Mouse (Mus musculus) stomach, postnatal 0 days (tissue): ENCODE measurements around the gene Mab21l3. TPM values are rescaled to one million over a fixed set of nuclear protein-coding genes. Genes with fewer than 3 reads are reported as not detected.

Experiments used
- ATAC-seq: fragments of 200-750 bp; cut with Nextera tagmentation; 2 replicates; pipeline ENCODE4 v1.8.0; 2017; ENCODE audit not compliant: low FRiP score, low TSS enrichment
- DNase-seq: peaks from one replicate; pipeline ENCODE4 v3.0.0-alpha.2; 2016; ENCODE audit warnings: low spot score
- H3K27ac ChIP-seq: fragments of 300-500 bp; sonication (generic); replicated peaks from 2 replicates; pipeline ENCODE4 v1.5.1; 2014; ENCODE audit warnings: mild to moderate bottlenecking, control low read depth
- H3K27me3 ChIP-seq: fragments of 300-500 bp; sonication (generic); 2 replicates; pipeline ENCODE4 v1.6.1; 2014; ENCODE audit warnings: low read length; ENCODE audit not compliant: control insufficient read depth, insufficient read depth
- H3K36me3 ChIP-seq: fragments of 300-500 bp; sonication (generic); 2 replicates; pipeline ENCODE4 v1.6.1; 2014; ENCODE audit warnings: low read length, mixed read lengths; ENCODE audit not compliant: control insufficient read depth, insufficient read depth
- H3K4me1 ChIP-seq: fragments of 300-500 bp; sonication (generic); replicated peaks from 2 replicates; pipeline ENCODE4 v1.6.1; 2014; ENCODE audit warnings: antibody characterized with exemption; ENCODE audit not compliant: control insufficient read depth, insufficient read depth
- H3K4me2 ChIP-seq: fragments of 300-500 bp; sonication (generic); replicated peaks from 2 replicates; pipeline ENCODE4 v1.6.1; 2014; ENCODE audit warnings: low read depth, mild to moderate bottlenecking, control low read depth, moderate library complexity
- H3K4me3 ChIP-seq: fragments of 300-500 bp; sonication (generic); 2 replicates; pipeline ENCODE4 v1.5.1; 2014; ENCODE audit warnings: low read depth, low read length, control low read depth
- H3K9ac ChIP-seq: fragments of 300-500 bp; sonication (generic); 2 replicates; pipeline ENCODE4 v1.6.1; 2014; ENCODE audit warnings: mild to moderate bottlenecking, low read length, control low read depth, mixed read lengths
- H3K9me3 ChIP-seq: fragments of 300-500 bp; sonication (generic); 2 replicates; pipeline ENCODE4 v1.6.1; 2016; ENCODE audit warnings: low read length; ENCODE audit not compliant: control insufficient read depth
- CTCF ChIP-seq: IDR thresholded peaks from 2 replicates; pipeline ENCODE4 v1.5.1; 2016; ENCODE audit warnings: antibody characterized with exemption, low read depth, mild to moderate bottlenecking, moderate library complexity
- EP300 ChIP-seq: optimal IDR thresholded peaks from 2 replicates; pipeline ENCODE3; 2016; ENCODE audit warnings: antibody characterized with exemption
- polyA plus RNA-seq: library from polyadenylated mRNA; unstranded; fragments of >200 nt; fragmentation: Nextera tagmentation; extraction: Ambion mirVana; gene quantifications from 2 replicates; pipeline ENCODE4 v1.2.1, GENCODE M21; 2015

Gene Mab21l3
- polyA plus RNA-seq, 1 experiment from 2014 or later = 0.67 TPM

- no peaks in the 10 kb centered on the region for H3K36me3 ChIP-seq
- ATAC-seq = no peak
- no peak for TF ChIP-seq EP300
- no peak for TF ChIP-seq CTCF
These were observed 85.2 kb downstream of the Mab21l3 start for GRCm38 (mm10) chr3:101763566-101763965.

More at GRCm38 (mm10) chr3:101763566-101763965, 85.2 kb downstream of the Mab21l3 start:
- no peaks in the 10 kb centered on the region for H3K9me3 ChIP-seq
- DNase-seq = no peak
- no peak overlapping the region for H3K27ac ChIP-seq
- no peak overlapping the region for H3K4me2 ChIP-seq
- H3K9ac ChIP-seq = no peak overlapping the region
- H3K4me3 ChIP-seq = no peak overlapping the region
- H3K27me3 ChIP-seq = no peaks in the 10 kb centered on the region
- no peaks in the 10 kb centered on the region for H3K4me1 ChIP-seq

Other genes starting within 250 kb of the Mab21l3 start
- gene Atp1a1, start 244.3 kb downstream of the Mab21l3 start, polyA plus RNA-seq = 132 and 138 TPM in 2 replicates
- 4.1 and 5.2 TPM in 2 replicates for gene Slc22a15, start 75.5 kb upstream of the Mab21l3 start, polyA plus RNA-seq
- gene Nhlh2, start 161.1 kb upstream of the Mab21l3 start, polyA plus RNA-seq = not detected in 2 replicates
- gene Casq2, start 237.5 kb upstream of the Mab21l3 start, polyA plus RNA-seq = 2.5 and 2.6 TPM in 2 replicates